Mouse (Mus musculus): ENCODE results near the gene Kcnk5. TPM values are rescaled to one million over a fixed set of nuclear protein-coding genes. Genes with fewer than 3 reads are reported as not detected.
A peak's percentile ranks its signal among the peaks of the same experiment; 100 is the strongest.

The Kcnk5 gene
- polyA plus RNA-seq, 1 experiment from 2014 or later, result 1.5 TPM

- H3K27ac ChIP-seq (replicated peaks), result no peak overlapping the region
- WGBS, result 80% methylated on average over 7 of the region's 7 CpGs
- H3K9me3 ChIP-seq (replicated peaks), result no peaks in the 10 kb centered on the region
- no peak overlapping the region for H3K9ac ChIP-seq (replicated peaks)
- no peak overlapping the region for H3K4me3 ChIP-seq (replicated peaks)
- ATAC-seq (ENCODE audit: low FRiP score), result no peak
- no peaks in the 10 kb centered on the region for H3K4me1 ChIP-seq
- H3K4me2 ChIP-seq, result no peak overlapping the region
- no peaks in the 10 kb centered on the region for H3K36me3 ChIP-seq
- no peaks in the 10 kb centered on the region for H3K27me3 ChIP-seq (replicated peaks)
These were observed 17.2 kb downstream of the Kcnk5 start for GRCm38 (mm10) chr14:20164438-20164837.

DNA sequence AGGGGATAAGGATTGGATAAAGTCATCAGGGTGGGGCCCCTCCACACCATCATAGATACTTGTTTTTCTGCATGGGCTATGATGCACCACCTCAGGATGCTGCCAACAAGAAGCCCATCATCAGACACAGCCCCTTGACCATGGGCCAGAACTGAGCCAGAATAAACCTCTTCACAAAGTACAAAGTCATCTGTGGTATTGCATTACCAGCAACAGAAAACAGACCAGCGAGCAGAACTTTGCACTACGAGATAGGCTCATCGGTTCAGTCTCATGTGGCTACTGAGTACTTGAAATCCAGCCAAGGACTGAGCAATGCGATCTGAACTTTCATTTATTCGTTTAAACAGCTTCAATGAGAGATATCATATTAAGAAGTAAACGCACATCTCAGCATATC is 18.9 kb downstream of the Kcnk5 start:
- H3K27ac ChIP-seq (replicated peaks), result no peak overlapping the region
- H3K27me3 ChIP-seq (replicated peaks), result no peaks in the 10 kb centered on the region
- no peaks in the 10 kb centered on the region for H3K9me3 ChIP-seq (replicated peaks)
- H3K9ac ChIP-seq (replicated peaks), result no peak overlapping the region
- no peak overlapping the region for H3K4me2 ChIP-seq
- 0 out of 2 replicates have a peak, but pooled peaks have one; percentile 19 for ATAC-seq (ENCODE audit: low FRiP score)
- 80% methylated on average over 6 of the region's 6 CpGs for WGBS
- H3K4me3 ChIP-seq (replicated peaks), result no peak overlapping the region
- H3K36me3 ChIP-seq, result no peaks in the 10 kb centered on the region
- no peaks in the 10 kb centered on the region for H3K4me1 ChIP-seq

DNA sequence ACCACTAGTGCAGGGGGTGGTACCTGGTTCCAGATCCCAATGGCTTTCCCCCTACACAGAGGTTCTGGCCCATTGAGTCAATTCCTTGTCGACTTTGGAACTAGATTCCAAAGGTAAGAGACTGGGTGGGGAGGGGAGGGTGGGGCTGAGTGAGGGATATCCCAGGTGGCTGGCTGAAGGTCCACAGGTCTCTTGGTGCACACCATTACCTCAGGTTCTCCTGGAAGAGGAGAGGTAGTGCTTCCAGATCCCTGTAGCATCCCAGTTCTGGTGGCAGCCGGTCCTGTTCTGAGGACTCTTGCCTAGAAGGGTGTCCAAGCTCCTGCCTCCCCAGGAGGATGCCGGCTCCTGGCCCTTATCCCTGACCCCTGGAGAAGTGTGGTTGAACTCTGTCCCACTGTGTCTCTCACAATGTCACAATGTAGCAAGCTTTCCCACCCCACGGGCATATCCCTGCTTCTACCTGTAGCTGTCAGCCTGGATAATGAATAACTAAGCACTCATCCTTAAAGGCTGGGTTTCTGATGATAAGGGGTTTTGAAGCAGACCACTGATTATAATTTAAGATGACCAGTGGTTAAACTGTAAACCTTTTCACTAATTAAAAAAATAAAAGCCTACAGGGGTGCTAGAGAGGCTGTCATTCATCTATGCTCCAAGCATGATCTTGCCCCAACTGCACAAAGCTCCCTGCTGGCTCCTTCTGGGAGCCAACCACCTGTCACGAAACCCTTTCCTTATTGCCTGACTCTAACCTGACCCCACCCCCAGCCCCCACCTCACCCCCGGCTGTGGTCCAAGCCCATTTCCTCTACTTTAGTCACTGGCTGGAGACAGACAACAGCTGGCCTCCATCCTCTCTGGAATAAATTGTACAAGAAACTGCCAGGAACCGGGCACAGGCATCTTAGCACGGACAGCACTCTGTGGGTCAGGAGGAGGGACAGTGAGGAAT is 22.6 kb downstream of the Kcnk5 start:
- H3K27ac ChIP-seq (replicated peaks), result no peak overlapping the region
- H3K27me3 ChIP-seq (replicated peaks), result no peaks in the 10 kb centered on the region
- 67% methylated on average over 8 of the region's 8 CpGs for WGBS
- no peaks in the 10 kb centered on the region for H3K4me1 ChIP-seq
- no peak overlapping the region for H3K4me3 ChIP-seq (replicated peaks)
- H3K36me3 ChIP-seq, result no peaks in the 10 kb centered on the region
- H3K9me3 ChIP-seq (replicated peaks), result no peaks in the 10 kb centered on the region
- H3K4me2 ChIP-seq, result no peak overlapping the region
- ATAC-seq (ENCODE audit: low FRiP score), result no peak
- H3K9ac ChIP-seq (replicated peaks), result no peak overlapping the region

- Histone ChIP-seq H3K4me1 (no peaks in the 10 kb centered on the region), H3K9me3 (replicated peaks) (no peaks in the 10 kb centered on the region), H3K4me3 (replicated peaks) (no peak overlapping the region), H3K27me3 (replicated peaks) (no peaks in the 10 kb centered on the region), H3K36me3 (no peaks in the 10 kb centered on the region), H3K9ac (replicated peaks) (no peak overlapping the region), H3K4me2 (no peak overlapping the region), H3K27ac (replicated peaks) (no peak overlapping the region)
- ATAC-seq (ENCODE audit: low FRiP score), result no peak
- WGBS, result 95% methylated on average over 10 of the region's 10 CpGs
These were observed 24.0 kb downstream of the Kcnk5 start for GRCm38 (mm10) chr14:20157595-20157994.

GRCm38 (mm10) chr14:20155718-20156117 is 25.9 kb downstream of the Kcnk5 start:
- Histone ChIP-seq H3K4me3 (replicated peaks) (no peak overlapping the region), H3K27me3 (replicated peaks) (no peaks in the 10 kb centered on the region), H3K4me2 (no peak overlapping the region), H3K36me3 (no peaks in the 10 kb centered on the region), H3K9ac (replicated peaks) (no peak overlapping the region), H3K4me1 (peaks cover 2% of the 10 kb centered on the region; the same call in 1 of the 2 replicates), H3K27ac (replicated peaks) (no peak overlapping the region), H3K9me3 (replicated peaks) (no peaks in the 10 kb centered on the region)
- no peak for ATAC-seq (ENCODE audit: low FRiP score)
- 63% methylated on average over 10 of the region's 10 CpGs for WGBS

GRCm38 (mm10) chr14:20154937-20155336 is 26.7 kb downstream of the Kcnk5 start:
- no peak overlapping the region for H3K27ac ChIP-seq (replicated peaks)
- H3K4me1 ChIP-seq, result peaks cover 2% of the 10 kb centered on the region; the same call in 1 of the 2 replicates
- WGBS, result 88% methylated on average over 4 of the region's 4 CpGs
- no peak overlapping the region for H3K9ac ChIP-seq (replicated peaks)
- H3K9me3 ChIP-seq (replicated peaks), result no peaks in the 10 kb centered on the region
- H3K4me2 ChIP-seq, result no peak overlapping the region
- H3K27me3 ChIP-seq (replicated peaks), result no peaks in the 10 kb centered on the region
- no peak overlapping the region for H3K4me3 ChIP-seq (replicated peaks)
- ATAC-seq (ENCODE audit: low FRiP score), result no peak
- H3K36me3 ChIP-seq, result no peaks in the 10 kb centered on the region

DNA sequence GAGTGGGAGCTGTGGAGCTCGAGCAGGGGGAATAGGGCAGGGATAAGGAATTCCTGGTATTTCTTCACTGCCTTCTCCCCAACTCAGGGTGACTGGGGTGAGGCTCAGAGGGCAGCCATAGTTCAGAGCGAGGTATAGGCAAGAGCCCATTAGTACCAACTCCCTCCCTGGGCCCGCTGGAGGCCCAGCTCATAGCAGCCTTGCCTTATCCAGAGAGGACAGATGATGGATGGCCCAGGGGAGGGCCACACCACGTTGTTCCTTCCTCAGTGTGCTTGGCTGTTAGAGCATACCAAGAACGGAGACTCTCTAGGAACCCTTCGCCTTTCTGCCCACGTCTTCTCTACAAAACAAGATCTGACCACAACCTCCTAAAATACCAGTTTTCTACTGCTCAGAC is 27.4 kb downstream of the Kcnk5 start:
- H3K4me3 ChIP-seq (replicated peaks), result no peak overlapping the region
- no peaks in the 10 kb centered on the region for H3K36me3 ChIP-seq
- no peaks in the 10 kb centered on the region for H3K27me3 ChIP-seq (replicated peaks)
- no peak overlapping the region for H3K4me2 ChIP-seq
- peaks cover 5% of the 10 kb centered on the region for H3K4me1 ChIP-seq
- H3K9me3 ChIP-seq (replicated peaks), result no peaks in the 10 kb centered on the region
- no peak for ATAC-seq (ENCODE audit: low FRiP score)
- no peak overlapping the region for H3K9ac ChIP-seq (replicated peaks)
- H3K27ac ChIP-seq (replicated peaks), result no peak overlapping the region
- 67% methylated on average over 7 of the region's 7 CpGs for WGBS

DNA sequence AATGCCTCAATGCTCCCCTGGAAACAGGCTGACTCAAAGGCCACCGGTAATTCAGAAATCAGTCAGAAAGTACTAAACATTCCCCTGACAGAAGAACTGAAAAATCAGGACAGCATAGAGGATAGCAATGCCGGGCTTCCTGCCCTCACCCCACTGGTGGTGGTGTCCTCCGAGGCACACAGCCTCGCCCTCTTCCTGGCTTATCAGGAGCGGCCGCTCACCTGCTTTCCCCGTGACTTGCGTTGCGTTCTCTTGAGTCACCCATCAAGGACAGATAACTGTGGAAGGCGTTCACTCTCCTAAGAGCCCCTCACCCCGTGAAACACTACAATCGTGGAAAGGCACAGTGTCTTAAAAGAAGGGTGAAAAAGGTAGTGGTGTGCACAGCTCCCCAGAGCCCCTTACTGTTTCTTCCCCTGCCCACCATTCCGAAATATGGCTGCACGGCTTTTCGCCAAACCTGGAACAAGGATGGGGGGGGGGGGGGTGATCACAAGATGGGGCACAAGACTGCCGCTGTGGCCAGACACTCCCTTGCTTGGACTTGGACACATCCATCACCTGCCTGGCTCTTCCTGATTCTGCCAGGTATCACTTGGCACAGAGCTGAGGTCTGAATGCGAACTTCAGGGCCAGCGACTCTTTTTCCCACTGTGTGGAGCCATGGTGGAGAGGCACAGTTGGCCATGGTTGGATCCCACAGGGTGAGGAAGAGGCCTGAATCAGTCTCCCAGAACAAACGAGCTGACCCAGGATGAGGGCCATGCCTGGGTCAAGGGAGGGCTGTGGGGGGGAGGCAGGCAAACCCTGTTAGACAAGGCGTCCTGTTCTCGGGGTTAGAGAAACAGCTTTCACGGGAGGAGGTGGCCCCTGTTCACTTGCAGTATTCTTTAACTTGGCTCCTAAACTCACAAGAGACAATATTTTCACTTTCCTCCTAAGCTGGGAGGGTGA is 32.2 kb downstream of the Kcnk5 start:
- ATAC-seq (ENCODE audit: low FRiP score), result no peak
- no peak overlapping the region for H3K4me3 ChIP-seq (replicated peaks)
- H3K27me3 ChIP-seq (replicated peaks), result no peaks in the 10 kb centered on the region
- no peaks in the 10 kb centered on the region for H3K9me3 ChIP-seq (replicated peaks)
- no peaks in the 10 kb centered on the region for H3K36me3 ChIP-seq
- no peak overlapping the region for H3K4me2 ChIP-seq
- no peak overlapping the region for H3K9ac ChIP-seq (replicated peaks)
- H3K4me1 ChIP-seq, result peaks cover 5% of the 10 kb centered on the region
- 86% methylated on average over 22 of the region's 22 CpGs for WGBS
- H3K27ac ChIP-seq (replicated peaks), result no peak overlapping the region

- H3K4me3 ChIP-seq (replicated peaks), result no peak overlapping the region
- H3K4me2 ChIP-seq, result no peak overlapping the region
- WGBS, result 96% methylated on average over 11 of the region's 11 CpGs
- H3K9ac ChIP-seq (replicated peaks), result no peak overlapping the region
- H3K27me3 ChIP-seq (replicated peaks), result no peaks in the 10 kb centered on the region
- no peaks in the 10 kb centered on the region for H3K9me3 ChIP-seq (replicated peaks)
- H3K27ac ChIP-seq (replicated peaks), result no peak overlapping the region
- peaks cover 9% of the 10 kb centered on the region for H3K4me1 ChIP-seq
- no peak for ATAC-seq (ENCODE audit: low FRiP score)
- no peaks in the 10 kb centered on the region for H3K36me3 ChIP-seq
These were observed 33.1 kb downstream of the Kcnk5 start for GRCm38 (mm10) chr14:20148514-20148913.

DNA sequence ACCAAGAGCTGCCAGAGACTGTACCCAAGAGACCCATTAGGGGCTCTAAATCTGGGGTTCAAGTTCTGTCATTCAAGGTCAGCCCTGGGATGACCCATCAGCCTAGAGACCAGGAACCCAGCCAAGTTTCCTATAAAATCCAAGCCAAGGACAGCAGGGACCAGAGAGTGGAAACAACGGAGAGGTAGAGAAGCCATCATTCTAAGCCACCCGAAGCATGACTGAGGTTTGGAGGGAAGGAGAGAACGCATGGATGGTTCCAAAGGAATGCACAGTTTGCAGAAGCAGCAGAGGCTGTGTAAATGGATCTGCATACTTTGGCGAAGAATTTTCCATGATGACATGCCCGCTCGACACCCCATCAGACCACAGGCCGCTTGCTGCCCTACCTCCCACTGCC is 33.8 kb downstream of the Kcnk5 start:
- Histone ChIP-seq H3K4me3 (replicated peaks) (no peak overlapping the region), H3K9ac (replicated peaks) (no peak overlapping the region), H3K4me1 (peaks cover 9% of the 10 kb centered on the region), H3K36me3 (no peaks in the 10 kb centered on the region), H3K4me2 (no peak overlapping the region), H3K9me3 (replicated peaks) (no peaks in the 10 kb centered on the region), H3K27me3 (replicated peaks) (no peaks in the 10 kb centered on the region), H3K27ac (replicated peaks) (no peak overlapping the region)
- ATAC-seq (ENCODE audit: low FRiP score), result no peak
- WGBS, result 93% methylated on average over 7 of the region's 7 CpGs

DNA sequence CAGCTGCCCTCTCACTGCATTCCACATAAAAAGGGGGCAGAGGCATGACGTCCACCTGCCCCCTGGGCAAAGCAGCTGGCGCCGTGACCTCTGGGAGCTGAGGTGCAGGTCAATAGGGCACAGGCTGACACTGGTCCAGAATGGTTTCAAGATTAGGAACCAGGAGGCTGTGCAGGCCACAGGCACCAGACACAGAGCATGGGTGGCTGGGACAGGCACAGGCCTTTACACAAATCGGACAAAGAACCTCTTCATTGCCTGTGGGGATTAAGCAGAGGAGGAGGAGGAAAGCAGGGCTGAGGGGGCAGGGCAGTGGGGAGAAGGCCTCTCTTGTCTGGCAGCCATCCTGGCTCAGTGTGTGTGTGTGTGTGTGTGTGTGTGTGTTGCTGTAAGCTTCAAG is 37.5 kb downstream of the Kcnk5 start:
- Histone ChIP-seq H3K27me3 (replicated peaks) (no peaks in the 10 kb centered on the region), H3K4me1 (peaks cover 4% of the 10 kb centered on the region; the same call in 1 of the 2 replicates), H3K27ac (replicated peaks) (no peak overlapping the region), H3K9ac (replicated peaks) (no peak overlapping the region), H3K4me2 (no peak overlapping the region), H3K4me3 (replicated peaks) (no peak overlapping the region), H3K9me3 (replicated peaks) (no peaks in the 10 kb centered on the region), H3K36me3 (no peaks in the 10 kb centered on the region)
- no peak for ATAC-seq (ENCODE audit: low FRiP score)
- WGBS, result 65% methylated on average over 4 of the region's 4 CpGs
